Mouse (Mus musculus): ENCODE measurements around the gene Cox5b.

The Cox5b gene

GRCm38 (mm10) chr1:36683810-36684467 is 7.3 kb upstream of the Cox5b start:
- in situ Hi-C loops (cut with MboI; ENCODE audit: low sequenced_read_pairs) = no loop called here

DNA sequence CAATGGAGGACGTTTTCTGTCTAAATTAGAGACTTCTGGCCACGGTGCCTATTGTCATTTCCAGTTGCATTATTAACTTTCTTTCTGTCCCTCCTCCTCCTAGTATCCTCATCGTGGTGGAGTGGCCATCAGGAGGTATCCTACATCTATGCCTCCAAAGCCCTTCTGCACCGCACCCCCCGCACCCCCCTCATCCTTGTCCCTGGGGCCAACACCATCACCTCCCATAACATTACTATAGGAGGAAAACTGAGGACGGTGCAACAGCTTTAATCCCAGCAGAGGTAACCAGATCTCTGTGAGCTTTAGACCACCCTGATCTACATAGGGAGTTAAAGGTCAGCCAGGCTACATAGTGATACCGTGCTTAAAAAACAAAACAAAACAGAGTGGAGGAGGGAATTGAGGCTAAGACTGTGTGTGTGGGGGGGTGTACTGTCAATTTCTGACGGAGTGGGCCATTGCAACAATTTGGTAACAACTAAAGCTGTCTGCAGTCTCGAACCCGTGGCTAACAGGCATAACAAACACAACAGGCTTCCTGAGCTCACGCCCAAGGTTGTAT is 496 bp upstream of the Cox5b start:
- in situ Hi-C loops (cut with MboI; ENCODE audit: low sequenced_read_pairs) = no loop called here

- in situ Hi-C loops (cut with MboI; ENCODE audit: low sequenced_read_pairs) = no loop called here
Observed at GRCm38 (mm10) chr1:36694871-36695270, 3.6 kb downstream of the Cox5b start.

DNA sequence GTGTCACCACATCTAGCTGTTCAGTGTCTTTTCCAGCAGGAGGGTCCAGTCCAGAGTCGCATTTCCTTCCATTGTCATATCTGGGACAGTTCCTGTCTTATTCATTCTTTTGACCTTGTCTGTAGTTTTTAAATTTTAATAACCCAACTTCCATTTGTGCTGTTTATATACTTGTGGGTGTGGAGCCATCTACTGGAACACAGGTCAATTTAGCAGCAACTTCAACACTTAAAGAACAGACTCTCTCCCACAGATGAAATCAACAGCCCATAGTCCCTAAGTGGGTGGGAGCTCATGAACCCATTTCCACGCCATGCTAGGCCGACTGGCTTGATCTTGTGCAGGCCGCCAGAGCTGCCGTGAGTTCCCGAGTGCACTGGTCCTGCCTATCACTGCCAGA is 5.2 kb downstream of the Cox5b start:
- in situ Hi-C loops (cut with MboI; ENCODE audit: low sequenced_read_pairs) = no loop called here

GRCm38 (mm10) chr1:36697030-36697429 is 5.8 kb downstream of the Cox5b start:
- in situ Hi-C loops (cut with MboI; ENCODE audit: low sequenced_read_pairs) = no loop called here

DNA sequence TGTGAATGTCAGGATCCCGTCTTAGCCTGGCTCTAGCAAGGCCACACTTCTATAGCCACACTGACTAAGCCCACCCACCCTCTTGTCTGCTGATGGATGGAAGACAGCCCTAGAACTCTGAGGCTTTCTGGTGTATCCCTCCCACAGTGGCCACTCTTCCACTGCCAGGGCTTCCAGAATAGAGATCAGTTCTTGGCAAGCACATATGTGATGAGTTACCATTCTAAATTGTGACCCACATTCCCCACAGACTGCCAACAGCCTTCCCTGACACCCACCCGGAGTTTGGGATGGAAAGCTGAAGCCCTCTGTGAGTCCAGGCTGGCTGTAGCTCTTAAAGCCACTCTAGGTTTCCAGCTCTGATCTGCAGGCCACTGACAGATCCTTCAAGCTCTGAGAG is 15.9 kb downstream of the Cox5b start:
- in situ Hi-C loops (cut with MboI; ENCODE audit: low sequenced_read_pairs) = no loop called here

- in situ Hi-C loops (cut with MboI; ENCODE audit: low sequenced_read_pairs) = no loop called here
Observed at GRCm38 (mm10) chr1:36707797-36708196, 16.5 kb downstream of the Cox5b start.

DNA sequence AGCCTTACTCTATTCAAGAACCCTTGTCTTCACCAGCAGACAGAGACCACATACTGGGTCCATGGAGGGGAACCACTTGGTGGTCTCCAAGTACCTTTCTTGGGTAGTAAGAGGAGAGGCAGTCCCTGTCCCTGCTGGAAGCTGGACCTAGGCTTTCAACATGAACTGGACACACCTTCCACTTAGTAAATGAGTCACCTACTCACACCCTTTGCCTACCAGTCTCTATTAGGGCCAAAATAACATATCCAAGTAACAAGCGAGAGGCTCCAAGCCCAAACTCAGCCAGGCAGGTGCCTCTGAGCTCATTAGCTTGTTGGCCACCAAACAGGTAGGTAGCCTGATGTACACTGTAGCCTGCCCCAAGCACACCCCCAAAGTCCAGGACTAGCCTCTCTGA is 17.4 kb downstream of the Cox5b start:
- in situ Hi-C loops (cut with MboI; ENCODE audit: low sequenced_read_pairs) = no loop called here

- in situ Hi-C loops (cut with MboI; ENCODE audit: low sequenced_read_pairs) = no loop called here
Observed at GRCm38 (mm10) chr1:36709055-36709853, 18.0 kb downstream of the Cox5b start.

DNA sequence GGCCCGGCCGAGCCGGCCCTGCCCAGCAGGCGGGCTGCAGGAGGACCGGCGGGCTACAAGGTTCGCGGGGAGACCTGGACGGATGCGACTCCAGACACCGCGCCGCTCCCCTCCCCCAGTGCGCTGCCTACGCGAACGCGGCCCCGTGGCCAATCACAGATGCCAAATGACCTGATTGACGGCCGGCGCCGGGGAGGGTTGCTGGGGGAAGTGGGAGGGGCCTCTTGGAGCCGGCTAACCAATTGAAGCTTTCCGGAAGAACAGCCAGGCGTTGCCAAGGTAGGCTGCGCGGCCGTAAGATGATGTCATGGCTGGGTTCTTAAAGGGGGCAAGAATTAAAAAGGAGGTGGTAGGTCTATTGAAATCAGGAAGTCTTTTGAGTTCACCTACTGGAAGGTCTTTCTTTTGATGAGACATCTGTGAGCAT is 18.6 kb downstream of the Cox5b start, which contains the start of gene 4933424G06Rik:
Gene 4933424G06Rik (plus strand): TSS at position 296 of the 427 bp plus-strand sequence.
- in situ Hi-C loops (cut with MboI; ENCODE audit: low sequenced_read_pairs) = no loop called here

DNA sequence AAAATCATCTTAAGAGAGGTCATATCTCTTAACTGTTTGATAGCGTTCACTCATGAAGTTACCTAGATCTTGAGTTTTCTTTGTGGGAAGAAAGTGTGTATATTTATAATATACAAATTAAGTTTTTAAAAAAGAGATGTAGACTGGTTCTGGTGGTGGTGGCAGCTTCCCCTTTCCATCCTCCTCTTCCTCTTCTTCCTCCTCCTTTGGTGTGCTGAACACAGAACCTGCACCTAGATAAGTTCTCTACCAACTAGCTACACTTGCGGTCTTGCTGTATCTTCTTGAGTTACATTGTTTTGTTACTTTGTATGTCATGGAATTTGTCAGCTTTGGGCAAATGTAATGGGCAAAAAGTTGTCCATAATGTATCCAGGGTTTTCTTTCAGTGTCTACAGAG is 19.9 kb downstream of the Cox5b start:
- in situ Hi-C loops (cut with MboI; ENCODE audit: low sequenced_read_pairs) = no loop called here

DNA sequence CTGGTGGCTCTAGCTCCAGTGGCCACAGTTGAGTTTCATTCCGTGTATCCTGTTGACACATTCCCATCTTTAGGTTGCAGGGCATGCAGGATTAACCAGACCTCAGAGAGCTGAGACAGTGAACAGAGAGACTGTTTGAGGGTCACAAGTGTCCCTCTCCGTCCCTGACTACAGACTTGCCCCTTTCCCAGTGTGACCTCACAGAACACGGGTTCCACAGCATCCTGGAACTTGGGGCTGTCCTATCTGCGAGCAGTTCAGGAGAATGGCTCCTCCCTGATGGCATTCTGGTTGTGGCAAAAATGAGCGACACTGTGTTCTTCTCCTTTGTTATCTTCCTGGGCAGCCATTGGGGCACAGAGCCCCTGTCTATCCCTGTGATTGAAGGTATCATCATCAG is 23.1 kb downstream of the Cox5b start, which contains the start of gene Actr1b:
Gene Actr1b (minus strand): TSS at position 112 of the 400 bp plus-strand sequence.
- in situ Hi-C loops (cut with MboI; ENCODE audit: low sequenced_read_pairs) = no loop called here

GRCm38 (mm10) chr1:36718786-36719185 is 27.5 kb downstream of the Cox5b start:
- in situ Hi-C loops (cut with MboI; ENCODE audit: low sequenced_read_pairs) = no loop called here

DNA sequence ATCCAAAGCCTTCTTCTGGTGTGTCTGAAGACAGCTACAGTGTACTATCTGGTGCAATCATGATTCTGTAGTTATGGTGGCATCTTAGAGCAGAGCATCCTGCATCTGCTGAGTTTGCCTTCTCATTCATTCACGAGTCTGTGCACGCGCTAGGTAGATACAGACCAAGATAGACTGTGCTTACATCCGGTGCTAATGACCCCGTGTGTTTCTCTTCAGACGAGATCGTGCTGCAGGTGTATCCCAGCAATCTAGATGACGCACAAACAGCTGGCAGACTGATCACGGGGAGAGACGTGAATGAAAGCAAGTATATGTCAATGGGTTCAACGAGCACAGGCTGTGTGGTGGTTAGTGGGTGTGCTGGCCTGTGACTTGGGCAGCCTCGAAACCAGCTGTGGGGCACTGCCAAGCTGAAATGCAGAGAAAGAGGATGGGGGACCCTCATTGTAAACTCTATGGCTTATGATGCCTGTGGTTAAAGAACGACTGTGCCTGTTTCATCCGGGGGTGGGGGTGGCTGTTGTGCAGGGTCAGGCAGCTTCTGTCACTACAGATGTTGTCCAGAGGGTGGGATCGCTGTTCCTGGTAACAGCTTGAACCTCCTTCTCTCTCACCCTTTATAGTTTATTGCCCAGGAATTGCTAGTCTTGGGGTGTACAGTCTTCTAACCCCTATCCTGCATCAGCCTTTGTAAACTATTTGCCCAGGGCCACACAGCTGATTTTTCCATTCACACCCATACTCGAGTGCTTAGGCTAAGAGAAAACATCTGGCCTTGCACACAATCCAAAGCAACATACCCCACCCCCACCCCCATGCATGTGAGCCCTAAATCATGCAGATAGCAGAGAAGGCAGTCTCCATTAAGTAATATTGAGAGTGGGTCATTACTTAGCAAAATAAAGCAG is 32.2 kb downstream of the Cox5b start:
- in situ Hi-C loops (cut with MboI; ENCODE audit: low sequenced_read_pairs) = no loop called here

GRCm38 (mm10) chr1:36724057-36724431 is 32.8 kb downstream of the Cox5b start:
- in situ Hi-C loops (cut with MboI; ENCODE audit: low sequenced_read_pairs) = no loop called here

DNA sequence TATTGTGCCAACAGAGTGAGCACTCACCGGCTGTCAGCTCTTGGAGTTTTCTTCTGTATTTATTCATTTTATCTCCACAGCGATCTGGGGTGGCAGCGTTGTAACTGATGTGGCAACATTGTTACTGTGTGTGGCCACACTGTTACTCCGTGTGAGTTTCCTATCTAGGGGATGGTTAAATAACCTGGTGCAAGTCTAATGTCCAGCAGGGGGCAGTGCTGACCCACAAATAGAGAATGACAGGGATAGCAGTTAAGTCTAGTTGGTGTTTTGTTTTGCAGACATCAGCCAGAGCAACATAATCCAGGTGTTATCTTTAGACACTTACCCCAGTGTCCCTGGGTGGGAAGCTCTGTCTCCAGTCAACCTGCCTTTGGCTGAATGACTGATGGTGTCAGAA is 46.1 kb downstream of the Cox5b start:
- in situ Hi-C loops (cut with MboI; ENCODE audit: low sequenced_read_pairs) = no loop called here

GRCm38 (mm10) chr1:36739231-36739630 is 48.0 kb downstream of the Cox5b start:
- in situ Hi-C loops (cut with MboI; ENCODE audit: low sequenced_read_pairs) = no loop called here

DNA sequence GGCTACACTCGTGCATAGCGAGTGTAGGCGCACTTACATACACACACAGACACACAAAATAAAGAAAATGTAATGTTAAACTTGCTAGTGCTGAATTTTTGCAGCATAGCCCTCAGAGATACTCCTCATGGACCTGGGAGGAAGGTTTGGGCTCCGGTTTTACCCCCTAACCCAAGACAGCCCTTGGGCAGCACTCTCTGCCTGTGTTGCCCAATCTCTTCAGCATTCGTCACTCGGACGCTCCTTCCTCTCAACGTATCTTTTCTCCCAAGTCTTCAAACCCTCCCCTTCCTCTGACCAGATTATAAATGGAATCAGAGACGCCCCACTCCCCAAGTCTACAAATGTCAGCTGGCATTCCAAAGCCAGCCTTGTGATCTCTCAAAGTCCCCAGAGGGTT is 51.8 kb downstream of the Cox5b start:
- in situ Hi-C loops (cut with MboI; ENCODE audit: low sequenced_read_pairs) = no loop called here
